Mouse (Mus musculus): ENCODE data around the gene Dohh.

Gene Dohh

DNA sequence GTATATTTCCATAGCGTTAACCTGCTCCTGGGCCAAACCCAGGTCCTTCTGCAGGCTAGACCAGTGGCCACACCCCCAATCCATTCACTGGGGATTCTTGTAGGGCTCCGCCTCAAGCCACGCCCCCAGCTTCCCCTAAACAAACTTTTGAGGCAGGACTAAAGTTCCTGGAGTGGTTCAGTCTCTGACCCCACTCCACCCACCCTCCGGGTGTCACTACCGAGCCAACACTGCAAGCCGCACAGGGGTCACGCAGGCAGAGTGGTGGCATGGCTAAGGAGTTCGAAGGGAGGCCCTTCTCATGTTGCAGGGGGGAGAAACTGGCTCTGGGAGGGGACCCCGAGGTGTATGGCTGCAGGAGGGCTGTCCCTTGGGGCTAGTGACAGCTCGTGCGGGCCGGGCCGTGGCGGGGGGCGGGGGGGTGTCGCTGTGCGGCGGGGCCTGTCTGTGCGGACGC is 45.4 kb downstream of the Dohh start:
- DNase-seq (ENCODE audit: low read depth, low spot score) = peak; percentile 85

GRCm38 (mm10) chr10:81430141-81430830 is 46.1 kb downstream of the Dohh start:
- peak; percentile 88 for DNase-seq (ENCODE audit: low read depth, low spot score)

DNA sequence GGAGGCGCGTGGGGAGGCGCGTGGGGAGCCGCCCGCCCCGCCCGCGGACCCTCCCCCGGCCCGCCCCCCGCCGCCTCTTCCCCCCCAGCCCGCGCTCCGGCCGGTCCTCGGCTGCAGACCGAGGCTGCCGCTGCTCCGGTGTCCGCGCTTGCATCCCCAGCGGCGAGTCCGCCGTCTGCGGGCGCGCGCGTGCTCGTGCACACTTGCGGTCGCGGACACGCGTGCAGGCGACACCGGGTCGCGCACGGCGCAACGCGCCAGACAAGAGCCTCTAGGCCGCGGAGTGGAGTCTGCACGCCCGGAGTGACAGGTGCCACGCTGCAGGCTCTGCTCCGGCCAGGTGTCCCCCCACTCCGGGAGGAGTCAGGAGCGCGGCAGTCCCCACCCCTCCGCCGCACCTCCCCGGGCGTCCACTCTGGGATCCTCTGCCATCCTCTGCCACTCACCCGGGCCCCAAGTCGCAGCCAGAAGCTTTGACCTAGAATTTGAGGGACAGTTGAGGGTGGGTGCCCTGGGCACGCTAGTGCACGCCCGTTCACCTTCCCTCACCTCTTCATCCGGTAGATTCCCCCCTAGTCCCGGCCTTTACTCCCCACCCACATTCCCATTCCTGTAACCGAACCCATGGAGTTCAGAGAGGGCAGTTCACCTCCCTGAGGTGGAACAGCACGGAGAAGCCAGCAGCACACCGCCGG is 46.8 kb downstream of the Dohh start:
- peak; percentile 79 for DNase-seq (ENCODE audit: low read depth, low spot score)

DNA sequence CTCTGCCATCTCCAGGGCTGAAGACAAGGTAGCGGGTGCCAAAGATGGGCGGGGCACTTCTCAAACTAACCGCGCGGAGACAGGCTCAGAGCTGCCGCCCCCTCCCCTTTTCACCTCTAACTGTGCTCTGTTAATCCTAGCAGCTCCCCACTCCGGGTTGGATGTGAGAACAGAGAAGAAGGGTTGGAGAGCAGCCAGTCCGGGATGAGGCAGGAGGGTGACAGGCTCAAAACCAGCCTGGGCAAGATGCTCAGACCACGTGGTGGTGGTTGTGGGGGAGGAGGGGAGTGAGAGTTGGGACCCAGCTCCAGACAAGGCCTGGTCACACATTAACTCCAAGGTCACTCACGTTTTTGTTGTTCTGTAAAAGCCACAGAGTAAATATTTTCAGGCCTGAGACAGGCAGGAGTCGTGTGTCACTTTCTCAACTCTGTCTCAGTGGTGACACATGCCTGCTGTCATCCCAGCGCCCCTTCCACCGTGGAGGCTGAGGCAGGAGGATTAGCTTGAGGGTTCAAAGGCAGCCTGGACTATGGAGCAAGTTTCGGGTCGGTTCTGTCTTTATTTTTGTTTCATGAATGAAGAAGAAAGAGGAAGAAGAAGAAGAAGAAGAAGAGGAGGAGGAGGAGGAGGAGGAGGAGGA is 47.4 kb downstream of the Dohh start:
- DNase-seq (ENCODE audit: low read depth, low spot score) = peak; percentile 60

GRCm38 (mm10) chr10:81432169-81432867 is 48.1 kb downstream of the Dohh start:
- no peak for DNase-seq (ENCODE audit: low read depth, low spot score)

DNA sequence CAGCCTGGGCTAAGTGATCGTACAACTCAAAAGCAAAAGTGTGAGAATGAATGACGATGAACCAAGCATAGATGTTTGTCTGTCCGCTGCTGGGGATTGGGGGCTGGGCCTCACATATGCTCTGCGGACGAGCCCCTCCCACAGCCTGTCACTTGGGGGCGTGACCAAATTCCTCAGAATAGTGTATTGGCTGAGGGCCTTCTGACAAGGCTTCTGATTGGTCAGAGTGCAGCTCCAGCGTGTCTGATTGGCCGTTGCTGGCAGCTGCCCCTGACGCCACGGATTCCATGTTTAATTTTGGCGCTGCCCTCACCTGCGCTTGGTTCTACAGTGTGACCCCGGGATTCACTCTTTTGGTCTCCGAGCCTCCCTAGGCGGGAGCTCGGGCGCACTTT is 48.6 kb downstream of the Dohh start:
- DNase-seq (ENCODE audit: low read depth, low spot score) = peak; percentile 97

GRCm38 (mm10) chr10:81433541-81434289 is 49.5 kb downstream of the Dohh start:
- peak; percentile 85 for DNase-seq (ENCODE audit: low read depth, low spot score)

DNA sequence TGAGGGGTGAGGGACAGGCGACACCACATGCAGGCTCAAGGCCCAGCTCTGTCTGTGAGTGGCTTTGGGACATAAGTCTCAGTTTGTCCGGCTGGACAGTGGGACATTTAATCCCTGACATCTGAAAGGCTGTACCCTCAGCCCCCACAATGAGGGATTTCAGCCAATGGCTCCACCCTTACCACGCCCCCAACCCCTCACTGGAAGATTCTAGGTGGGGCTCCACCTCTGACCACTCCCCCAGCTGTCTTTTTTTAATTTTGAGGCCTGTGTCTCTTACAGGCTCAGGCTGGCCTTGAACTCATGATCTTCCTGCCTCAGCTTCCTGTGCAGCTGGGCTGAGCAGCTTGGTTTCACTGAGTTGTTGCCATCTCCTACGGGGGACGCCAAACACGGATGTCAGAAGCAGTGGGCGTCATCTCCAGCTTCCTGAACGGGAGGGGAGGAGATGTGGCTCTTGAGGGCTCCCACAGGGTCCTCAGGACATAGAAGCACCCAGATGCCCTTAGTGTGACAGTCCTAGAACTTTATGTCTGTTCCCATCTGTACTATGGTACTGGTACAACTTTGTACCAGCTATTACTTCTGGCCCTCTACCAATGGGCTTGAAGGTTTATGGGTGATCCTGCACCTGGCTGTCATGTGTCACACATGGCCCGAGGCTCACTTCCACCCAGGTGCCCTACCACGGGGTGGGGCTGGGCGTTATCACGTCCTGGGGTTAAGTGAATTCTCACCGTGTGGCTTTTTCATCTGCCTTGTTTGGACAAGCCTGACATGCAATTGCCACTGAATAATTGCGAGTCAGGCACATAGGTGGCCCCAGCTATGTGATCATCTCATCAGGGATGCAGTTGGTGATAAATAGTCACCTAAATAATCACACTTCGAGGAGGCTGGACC is 50.4 kb downstream of the Dohh start:
- DNase-seq (ENCODE audit: low read depth, low spot score) = peak; percentile 62

GRCm38 (mm10) chr10:81435436-81435835 is 51.2 kb downstream of the Dohh start:
- no peak for DNase-seq (ENCODE audit: low read depth, low spot score)

Data from CD4-positive helper T cell, adult 2 months (primary cell).